Mouse (Mus musculus) megakaryocyte, adult 5-6 weeks (primary cell): Measurements from ENCODE around the gene Cabp1. TPM values are rescaled to one million over a fixed set of nuclear protein-coding genes. Genes with fewer than 3 reads are reported as not detected.
"Not testable (repeated sequence)": the region's sequence is repeated elsewhere in the genome, so short reads cannot be mapped to it uniquely, and the experiment has no call there.

Source experiments
- ATAC-seq: 2 replicates; pipeline ENCODE4 v1.8.0; 2016; ENCODE audit warnings: mild to moderate bottlenecking, inconsistent platforms; ENCODE audit not compliant: poor library complexity, severe bottlenecking
- total RNA-seq, 2 experiments: library from RNA; stranded (forward) in 1 of 2; stranded (reverse) in 1 of 2; fragments of 153-499, 151-499 nt in 1 of 2; fragments of 221-1000, 200-1000 nt in 1 of 2; gene quantifications; 2 replicates each; pipeline versions ENCODE4 v1.2.3 to v1.2.4; 2015 to 2017

Gene Cabp1
- total RNA-seq, 2 experiments from 2014 or later = not detected

DNA sequence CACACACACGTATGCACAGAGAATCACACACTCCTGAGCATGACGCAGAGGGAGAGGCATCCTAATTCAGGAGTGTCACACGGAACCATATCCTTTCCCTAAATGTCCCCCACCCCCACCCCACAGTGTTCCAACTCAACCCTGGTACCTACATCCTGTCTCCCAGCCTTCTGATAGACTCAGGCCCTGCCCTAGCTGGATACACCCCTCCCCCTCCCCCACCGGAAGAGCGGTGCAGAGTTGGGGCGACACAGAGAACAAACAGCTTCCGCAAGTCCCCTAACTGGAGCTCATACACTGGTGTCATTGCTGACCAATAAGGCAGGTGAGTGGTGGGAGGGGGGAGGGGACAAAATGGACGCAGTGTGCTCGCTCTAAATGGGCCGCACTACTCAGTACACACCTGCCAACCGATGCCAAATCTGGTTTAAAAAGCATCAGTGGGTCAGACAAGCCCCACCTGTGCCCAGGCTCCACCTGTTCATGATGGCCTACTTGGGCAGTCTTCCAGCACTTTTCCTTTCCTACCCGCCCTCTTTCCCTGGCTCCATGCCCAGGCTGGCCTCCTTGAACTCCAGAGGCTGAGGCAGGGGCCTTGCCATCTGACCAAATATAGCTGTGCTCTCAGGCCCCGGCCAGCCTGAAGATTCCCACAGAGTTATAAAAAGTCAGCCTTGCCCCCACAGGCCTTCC is 12.8 kb downstream of the Cabp1 start:
- no peak for ATAC-seq

DNA sequence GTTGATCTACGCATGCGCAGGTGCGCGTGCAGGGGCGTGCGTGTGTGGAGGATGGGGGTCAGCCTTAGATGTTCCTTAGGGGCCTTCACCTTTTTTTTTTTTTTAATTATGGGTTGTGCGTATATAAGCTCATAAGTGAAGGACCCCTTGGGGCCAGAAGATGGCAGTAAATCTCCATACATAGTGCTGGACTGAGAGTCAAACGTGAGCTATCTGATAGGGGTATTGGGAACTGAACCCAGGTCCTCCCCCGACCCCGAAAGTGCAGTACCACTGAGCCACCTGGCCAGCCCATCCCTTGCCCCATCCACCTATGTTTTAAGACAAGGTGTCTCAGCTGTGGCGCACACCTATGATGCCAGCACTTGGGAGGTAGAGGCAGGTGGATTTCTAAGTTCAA is 14.6 kb downstream of the Cabp1 start:
- no peak for ATAC-seq

DNA sequence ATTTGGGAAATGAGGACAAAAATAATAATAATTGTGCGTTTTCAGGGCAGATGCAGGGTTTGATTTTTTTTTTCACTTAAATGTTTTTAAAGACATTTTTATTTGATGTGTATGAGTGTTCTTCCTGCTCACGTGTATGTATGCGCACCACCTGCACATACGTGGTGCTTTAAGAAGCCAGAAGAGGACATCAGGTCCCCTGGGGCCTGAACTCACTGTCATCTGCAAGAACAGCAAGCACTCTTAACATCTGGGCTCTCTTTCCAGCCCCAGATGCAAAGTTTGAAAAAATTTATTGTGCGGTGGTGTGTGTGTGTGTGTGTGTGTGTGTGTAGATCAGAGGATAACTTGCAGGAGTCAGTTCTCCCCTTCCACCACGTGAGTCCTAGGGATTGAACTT is 16.3 kb downstream of the Cabp1 start:
- no peak for ATAC-seq

DNA sequence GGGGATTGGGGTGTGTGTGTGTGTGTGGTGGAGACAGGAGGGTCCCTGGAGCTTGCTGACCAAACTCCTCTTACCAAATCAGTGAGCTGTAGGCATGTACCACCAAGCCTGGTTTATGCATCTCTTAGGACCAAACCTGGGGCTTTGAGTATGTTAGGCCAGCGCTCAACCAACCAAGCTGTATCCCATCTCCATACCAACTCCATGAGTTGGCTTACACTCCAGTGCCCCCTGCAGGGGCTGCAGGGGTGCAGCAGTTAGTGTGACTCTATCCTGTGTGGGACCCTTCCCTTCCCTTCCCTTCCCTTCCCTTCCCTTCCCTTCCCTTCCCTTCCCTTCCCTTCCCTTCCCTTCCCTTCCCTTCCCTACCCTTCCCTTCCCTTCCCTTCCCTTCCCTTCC is 19.6 kb downstream of the Cabp1 start:
- no peak for ATAC-seq

DNA sequence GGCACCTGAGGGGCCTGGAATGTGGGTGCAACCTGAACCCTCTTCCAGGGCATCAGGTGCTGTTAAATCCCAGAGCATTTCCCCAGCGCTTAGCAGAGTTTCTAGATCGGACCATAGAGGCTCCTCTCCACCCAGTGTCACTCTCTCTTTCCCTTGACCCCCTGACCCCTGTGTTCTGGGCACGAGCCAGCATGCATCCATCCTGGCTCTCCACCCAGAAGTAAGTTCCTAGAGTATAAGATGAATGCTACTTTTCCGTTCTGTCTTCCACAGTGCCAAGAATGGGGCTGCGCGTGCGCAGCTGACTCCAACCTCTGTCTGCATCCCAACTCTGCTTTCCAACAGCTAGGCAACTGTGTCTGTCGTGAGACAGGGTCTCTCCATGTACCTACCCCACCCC is 24.0 kb downstream of the Cabp1 start:
- no peak for ATAC-seq

DNA sequence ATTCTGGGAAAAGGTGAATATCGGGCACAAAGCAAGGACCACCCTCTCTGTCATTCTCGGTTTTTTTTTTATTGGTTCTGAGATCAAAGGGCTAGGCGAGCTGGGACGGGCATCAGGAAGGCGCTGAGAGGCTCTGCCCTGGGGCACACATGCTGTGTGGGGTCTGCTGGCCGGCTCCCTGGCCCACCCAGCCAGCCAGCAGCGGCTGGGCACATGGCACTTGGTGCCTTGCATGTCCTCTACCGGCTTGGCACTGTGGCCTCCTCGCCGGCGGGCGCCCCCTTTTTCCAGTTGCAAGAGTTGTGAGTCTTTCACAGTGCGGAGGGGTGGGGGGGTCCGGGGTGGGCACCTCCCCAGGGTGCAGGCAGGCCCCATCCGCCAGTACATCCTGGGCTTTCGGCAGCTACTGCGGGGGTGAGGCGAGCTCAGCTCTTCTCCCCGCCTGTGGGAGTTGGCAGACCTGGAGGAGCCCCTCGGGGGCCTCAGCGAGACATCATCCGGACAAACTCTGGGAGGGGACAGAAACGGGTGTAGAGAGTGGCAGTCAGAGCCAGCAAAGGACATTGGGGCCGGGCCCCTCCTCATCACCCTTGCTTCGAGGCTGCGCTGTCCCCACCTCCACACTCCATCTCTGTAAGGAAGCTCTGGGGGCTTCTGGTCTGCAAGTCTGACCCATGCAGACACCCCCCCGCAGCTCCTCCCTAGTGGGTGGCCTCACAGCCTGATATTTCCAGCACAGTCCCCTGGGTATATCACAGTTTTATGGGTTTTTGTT is 25.4 kb downstream of the Cabp1 start:
- ATAC-seq = no peak

DNA sequence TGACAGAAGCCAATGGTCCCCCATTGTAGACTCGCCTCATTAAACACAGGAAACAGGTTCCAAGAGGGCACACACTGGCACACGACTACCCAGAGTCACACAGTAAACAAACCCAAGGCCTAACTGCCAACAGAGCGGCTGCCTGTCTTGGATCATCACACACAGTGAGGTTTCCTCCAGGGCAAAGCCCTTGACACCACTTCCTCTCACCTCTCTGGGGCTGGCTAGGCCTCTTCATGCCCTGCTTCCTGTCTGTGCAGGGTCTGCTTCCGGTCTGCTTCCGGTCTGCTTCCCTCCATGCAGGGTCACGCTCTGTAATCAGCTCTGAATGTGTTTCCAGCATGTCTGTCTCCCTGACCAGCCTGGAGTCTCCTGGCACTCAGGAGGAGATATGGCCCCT is 26.8 kb downstream of the Cabp1 start:
- ATAC-seq = peak; percentile 87

DNA sequence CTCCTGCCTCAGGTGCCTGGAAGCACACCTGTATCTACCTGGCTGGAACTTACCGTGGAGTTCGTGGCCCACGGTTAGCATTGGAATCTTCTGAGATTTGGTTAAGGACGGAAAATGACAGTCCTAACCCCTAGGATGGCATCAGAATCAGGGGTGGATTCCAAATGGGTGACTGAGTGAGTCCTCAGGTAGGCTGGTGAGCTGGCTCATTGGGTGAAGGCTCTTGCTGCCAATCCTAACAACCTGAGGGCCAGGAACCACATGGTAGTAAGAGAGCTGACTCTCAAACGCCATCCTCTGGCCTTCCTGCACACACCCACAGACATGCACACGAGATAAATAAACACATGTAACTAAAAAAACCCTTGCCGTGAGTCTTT is 27.4 kb downstream of the Cabp1 start:
- no peak for ATAC-seq

DNA sequence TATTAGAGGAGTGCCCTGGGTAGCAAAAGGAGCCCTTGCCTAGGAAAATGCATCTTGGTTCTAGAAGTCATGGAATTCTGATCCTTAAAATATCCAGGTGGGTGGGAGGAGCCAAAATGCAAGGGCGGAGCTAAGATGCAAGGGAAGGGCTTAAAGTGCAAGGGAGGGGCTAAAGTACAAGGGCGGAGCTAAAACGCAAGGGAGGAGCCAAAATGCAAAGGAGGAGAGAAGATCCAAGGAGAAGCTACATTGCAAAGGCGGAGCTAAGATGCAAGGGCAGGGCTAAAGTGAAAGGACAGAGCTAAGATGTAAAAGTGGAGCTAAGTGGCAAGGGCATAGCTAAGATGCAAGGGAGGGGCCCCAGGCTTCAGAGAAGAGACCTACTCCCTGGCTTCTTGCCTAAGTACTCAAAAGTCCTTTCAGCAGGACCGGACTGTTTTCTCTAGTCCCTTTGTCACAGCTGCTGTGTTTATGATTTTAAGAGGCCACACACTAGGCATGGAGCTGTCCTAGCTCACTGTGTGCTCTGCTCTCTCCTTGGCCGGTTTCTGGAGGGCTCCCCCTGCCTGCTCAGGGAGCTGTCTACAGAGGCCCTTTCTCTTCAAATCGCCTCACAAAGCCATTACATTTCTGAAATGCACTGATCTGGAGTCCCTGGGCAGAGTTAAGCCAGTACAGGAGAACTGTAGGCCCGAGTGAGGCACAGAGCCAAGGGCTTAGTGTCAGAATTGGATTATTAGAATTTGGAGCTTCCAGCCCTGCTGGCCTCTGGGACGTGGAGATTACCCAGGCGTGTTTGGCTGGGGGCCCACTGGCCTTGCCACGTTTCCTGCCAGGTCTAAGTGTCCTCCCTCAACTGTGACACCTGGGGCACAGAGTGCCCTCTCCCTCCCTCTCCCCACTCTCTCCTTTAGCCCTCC is 28.0 kb downstream of the Cabp1 start:
- no peak for ATAC-seq

DNA sequence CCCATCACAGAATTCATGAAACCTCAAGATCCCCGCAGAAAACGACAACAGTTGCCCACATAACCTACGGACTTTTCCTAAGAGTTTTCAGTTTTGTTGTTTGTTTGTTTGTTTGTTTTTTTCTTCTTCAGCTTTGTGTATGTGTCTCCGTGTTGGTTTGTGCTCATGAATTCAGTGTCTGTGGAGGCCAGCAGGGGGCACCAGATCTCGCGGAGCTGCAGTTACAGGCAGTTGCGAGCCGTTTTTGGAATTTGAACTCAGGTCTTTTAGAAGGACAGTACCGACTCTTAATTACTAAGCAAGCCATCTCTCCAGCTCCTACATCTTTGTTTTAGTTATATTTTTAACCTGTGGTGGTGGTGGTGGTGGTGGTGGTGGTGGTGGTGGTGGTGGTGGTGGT is 28.8 kb downstream of the Cabp1 start:
- ATAC-seq = no peak

DNA sequence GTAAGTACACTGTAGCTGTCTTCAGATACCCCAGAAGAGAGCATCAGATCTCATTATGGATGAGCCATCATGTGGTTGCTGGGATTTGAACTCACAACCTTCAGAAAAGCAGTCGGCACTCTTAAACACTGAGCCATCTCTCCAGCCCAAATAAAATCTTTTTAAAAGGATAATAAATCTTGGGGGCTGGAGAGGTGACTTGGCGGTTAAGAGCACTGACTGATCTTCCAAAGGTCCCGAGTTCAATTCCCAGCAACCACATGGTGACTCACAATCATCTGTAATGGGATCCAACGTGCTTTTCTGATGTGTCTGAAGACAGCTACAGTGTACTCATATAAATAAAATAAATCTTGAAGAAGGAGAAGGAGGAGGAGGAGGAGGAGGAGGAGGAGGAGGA is 29.7 kb downstream of the Cabp1 start:
- ATAC-seq = not testable (repeated sequence)

DNA sequence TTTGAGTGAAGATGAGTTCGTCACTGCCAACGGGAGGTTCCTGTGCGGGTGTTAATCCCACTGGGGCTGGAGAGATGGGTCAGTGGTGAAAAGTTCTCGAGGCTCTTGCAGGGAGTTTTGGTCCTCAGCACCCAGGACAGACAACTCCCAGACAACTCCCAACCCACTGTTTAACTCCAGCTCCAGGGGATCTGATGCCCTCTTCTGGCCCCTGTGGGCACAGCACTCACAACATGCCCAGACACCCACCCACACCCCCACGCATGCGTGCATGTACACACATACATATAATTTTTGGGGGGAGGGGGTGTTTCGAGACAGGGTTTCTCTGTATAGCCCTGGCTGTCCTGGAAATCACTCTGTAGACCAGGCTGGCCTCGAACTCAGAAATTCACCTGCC is 30.6 kb downstream of the Cabp1 start:
- 0 out of 2 replicates have a peak, but pooled peaks have one; percentile 28 for ATAC-seq

DNA sequence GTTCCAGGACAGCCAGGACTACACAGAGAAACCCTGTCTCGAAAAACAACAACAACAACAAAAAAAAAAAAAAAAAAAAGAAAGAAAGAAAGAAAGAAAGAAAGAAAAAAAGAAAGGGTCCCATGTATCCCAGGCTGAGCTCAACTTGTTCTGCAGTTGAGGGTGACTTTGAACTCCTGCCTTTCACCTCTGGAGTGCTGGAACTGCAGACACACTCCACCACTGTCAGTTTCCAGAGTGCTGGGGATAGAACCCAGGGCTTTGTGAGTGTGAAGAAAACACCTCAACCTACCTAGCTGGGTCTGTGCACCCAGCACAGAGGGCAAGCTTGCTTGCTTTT is 32.3 kb downstream of the Cabp1 start:
- not testable (repeated sequence) for ATAC-seq

DNA sequence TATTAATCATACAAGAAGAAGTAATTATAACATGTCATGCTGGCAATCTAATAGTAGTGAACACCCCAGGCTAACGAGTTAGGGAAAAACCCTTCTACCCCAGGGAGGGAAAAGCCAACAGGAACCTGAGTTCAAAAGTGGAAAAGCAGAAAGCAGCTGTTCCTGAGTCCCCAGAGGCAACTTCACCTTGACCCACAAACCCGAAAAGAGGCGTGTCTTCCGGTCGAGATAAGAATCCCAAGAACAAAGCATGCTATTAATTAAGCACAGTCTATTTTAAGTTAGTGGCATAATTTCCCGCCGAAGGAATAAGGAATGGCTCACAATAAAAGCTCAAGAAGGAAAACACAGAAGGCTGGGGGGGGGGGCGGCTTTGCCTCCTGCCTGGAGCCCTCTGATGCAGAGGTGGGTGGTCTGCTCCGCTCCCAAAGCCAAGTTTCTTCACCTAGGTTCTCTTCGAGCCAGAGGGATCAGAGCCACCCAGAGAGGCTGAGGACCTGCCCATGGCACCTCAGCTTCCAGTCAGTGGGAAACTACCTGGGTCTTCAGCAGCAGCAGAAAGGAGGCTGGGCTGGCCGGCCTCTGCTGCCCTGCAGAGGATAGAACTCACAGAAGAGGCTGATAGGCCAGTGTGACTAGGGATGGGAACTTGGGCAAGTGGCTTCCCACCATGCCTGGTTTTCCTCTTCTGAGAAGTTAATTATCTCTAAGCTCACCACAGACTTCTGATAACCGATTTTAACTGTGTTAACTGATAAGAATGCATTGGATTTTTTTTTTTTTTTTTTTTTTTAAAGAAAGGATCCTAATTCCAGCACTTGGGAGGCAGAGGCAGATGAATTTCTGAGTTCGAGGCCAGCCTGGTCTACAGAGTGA is 32.9 kb downstream of the Cabp1 start:
- no peak for ATAC-seq

DNA sequence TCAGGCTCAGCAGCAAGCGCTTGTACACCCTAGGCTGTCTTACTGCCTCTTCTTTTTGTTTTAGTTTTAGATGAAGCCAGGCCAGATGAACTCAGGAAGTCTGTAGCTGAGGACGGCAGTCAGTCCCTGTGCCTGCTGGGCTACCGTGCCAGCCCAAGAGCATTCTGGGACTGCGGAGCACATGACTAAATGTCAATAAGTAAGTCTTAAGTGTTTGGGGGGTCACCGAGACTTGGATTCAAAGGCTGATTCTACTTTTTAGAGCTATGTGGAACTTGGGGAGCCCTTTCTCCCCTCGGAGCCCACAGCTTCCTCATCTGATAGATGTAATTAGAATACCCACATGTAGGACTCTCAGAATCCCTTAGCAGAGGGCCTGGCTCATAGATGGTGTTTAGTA is 33.5 kb downstream of the Cabp1 start:
- no peak for ATAC-seq

DNA sequence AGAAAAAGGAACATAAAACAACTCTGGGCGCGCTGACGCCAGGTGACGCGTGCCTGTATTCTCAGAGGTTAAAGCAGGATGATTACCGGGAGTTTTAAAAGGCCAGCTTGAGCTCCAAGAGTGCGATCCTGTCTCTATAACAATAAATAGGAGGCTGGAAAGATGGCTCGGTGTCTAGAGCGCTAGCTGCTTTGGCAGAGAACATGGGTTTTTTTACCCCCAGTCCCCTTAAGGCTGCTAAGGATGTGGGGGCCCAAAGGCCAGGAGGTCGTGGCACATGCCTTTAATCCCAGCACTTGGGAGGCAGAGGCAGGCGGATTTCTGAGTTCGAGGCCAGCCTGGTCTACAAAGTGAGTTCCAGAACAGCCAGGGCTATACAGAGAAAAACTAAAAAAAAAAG is 35.0 kb downstream of the Cabp1 start:
- no peak for ATAC-seq

DNA sequence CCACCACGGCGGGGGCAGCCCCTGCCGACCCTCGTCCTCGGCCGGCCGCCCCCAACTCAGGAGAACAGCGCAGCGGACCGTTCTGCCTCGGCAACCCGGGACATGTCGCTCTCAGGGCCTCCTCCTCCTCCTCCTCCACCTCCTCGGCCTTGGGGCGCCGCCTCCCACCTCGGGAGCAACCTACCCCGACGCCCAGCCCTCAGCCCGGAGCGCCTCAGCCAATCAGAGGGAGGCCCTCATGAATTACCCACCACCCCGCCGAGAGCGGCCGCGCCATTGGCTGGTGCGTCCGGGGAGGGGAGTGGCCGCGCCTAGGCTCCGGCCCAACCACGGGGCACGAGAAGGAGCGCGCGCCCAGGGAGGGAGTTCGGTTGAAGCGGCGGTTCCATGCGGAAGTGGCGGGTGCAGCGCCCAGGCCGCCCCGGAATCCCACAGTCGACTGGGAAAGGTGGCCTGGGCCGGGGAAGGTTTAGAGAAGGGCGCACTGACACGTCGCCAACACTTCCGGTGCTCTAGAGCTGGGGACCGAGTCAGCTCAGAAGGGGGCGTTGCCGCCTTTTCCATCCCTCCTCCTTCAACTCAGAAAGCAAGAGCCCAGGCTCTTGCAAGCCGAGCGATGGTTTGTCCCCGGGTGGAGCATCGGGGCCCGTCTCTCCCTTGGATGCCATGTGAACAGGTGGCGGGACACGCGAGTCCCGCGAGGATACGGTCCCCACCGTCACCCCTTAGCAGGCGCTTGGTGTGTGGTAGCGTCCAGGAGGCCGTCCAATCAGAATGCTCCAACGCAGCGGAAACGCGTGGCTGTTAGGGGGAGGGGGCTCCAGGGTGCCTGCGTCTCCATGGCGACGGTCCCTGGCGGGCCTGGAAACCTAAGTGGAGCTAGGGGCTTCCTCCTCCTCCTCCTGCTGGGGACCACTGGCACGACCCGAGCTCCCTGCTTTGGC is 35.9 kb downstream of the Cabp1 start, which contains the start of gene Mlec:
Gene Mlec (minus strand): TSS at position 140 of the 944 bp plus-strand sequence.
- ATAC-seq = peak; percentile 86

DNA sequence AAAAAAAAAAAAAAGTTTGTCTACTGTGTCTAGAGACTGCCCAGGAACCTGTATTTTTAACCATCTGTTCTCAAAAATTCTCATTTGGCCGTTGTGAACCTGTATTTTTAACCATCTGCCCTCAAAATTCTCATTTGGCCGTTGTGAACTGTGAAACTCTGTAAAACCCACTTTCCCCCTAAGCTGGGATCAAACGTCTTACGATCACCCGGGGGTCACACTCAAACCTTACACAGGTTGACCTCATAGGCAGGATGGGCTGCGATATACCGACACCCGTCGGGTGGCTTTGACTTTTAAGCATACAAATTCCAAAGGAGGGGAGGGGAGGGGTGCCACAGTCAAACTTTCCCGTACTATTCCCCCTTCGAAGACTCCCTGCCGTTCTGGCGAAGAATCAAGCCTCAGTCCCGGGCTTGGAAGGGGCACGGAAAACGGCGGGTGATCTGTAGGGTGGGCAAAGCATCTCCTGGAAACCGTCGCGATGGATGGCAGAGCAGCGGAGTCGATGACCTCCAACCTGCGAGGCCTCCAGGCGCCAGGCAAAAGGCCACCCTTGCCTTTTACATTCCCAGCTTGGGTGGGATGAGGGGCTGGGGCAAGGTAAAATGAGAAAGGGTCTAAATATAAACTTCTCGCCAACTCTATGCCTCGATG is 37.1 kb downstream of the Cabp1 start:
- ATAC-seq = no peak

DNA sequence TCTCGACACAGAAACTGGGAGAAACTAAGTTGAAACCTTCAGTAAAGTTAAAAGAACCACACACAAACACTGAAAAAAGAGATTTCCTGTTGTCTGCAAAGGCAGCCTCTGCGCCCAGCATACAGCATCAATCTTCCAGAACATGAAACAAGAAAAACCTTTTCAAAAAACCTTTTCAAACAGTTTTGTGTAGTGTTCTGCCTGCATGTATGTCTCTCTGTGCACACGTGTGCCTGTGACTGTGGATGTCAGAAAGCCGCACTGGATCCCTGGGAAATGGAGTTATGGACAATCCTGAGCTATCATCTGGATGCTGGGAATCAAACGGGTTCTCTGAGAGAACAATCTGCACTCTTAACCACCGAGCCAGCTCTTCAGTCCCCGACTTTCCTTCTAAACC is 37.8 kb downstream of the Cabp1 start:
- no peak for ATAC-seq
